Mouse (Mus musculus): ENCODE results near the gene Rnf41. TPM values are rescaled to one million over a fixed set of nuclear protein-coding genes. Genes with fewer than 3 reads are reported as not detected.

Gene Rnf41
- polyA plus RNA-seq, 1 experiment, result 84.1 TPM

GRCm38 (mm10) chr10:128490912-128491311 lies 79.5 kb downstream of the Rnf41 start:
- no peak for TF ChIP-seq CTCF (IDR thresholded peaks at IDR 0.05; ENCODE audit: control insufficient read depth, insufficient read depth, insufficient replicate concordance, low read depth, low read length)
- TF ChIP-seq POLR2A (IDR thresholded peaks at IDR 0.05; ENCODE audit: control insufficient read depth, low read depth, low read length), result no peak
- Histone ChIP-seq H3K4me3 (ENCODE audit: control insufficient read depth, low read depth, low read length) (no peak overlapping the region), H3K27ac (ENCODE audit: control insufficient read depth, insufficient read depth, low read depth, low read length) (no peak overlapping the region)

More at GRCm38 (mm10) chr10:128490912-128491311, 79.5 kb downstream of the Rnf41 start:
- Histone ChIP-seq H3K4me1 (ENCODE audit: control insufficient read depth, insufficient read depth, low read length) (peaks cover 16% of the 10 kb centered on the region), H3K36me3 (ENCODE audit: control insufficient read depth, insufficient read depth, low read length) (no peaks in the 10 kb centered on the region; the same call in 1 of the 2 replicates), H3K27me3 (ENCODE audit: control insufficient read depth, insufficient read depth, low read length) (no peaks in the 10 kb centered on the region)

Other genes with a start within 250 kb of the Rnf41 start
- gene Rbms2, start 231.4 kb upstream of the Rnf41 start, polyA plus RNA-seq (2012; rRNA removed), result 17.3 and 19.4 TPM in 2 replicates
- gene Gls2, start 217.2 kb upstream of the Rnf41 start, polyA plus RNA-seq (2012; rRNA removed), result 3.7 and 5.3 TPM in 2 replicates
- gene Spryd4, start 199.8 kb upstream of the Rnf41 start, polyA plus RNA-seq (2012; rRNA removed), result 3.1 and 3.4 TPM in 2 replicates
- gene Mip, start 185.8 kb upstream of the Rnf41 start, polyA plus RNA-seq (2012; rRNA removed), result not detected in 2 replicates
- 3.4 and 4.4 TPM in 2 replicates for gene Timeless, start 179.6 kb upstream of the Rnf41 start, polyA plus RNA-seq (2012; rRNA removed)
- 0.05 TPM in 1 of 2 replicates, not detected in the other for gene Apon, start 157.6 kb upstream of the Rnf41 start, polyA plus RNA-seq (2012; rRNA removed)
- gene Apof, start 143.0 kb upstream of the Rnf41 start, polyA plus RNA-seq (2012; rRNA removed), result 0.44 and 0.60 TPM in 2 replicates
- 6.0 and 6.6 TPM in 2 replicates for gene Stat2, start 141.1 kb upstream of the Rnf41 start, polyA plus RNA-seq (2012; rRNA removed)
- 0.06 and 0.36 TPM in 2 replicates for gene Il23a, start 112.9 kb upstream of the Rnf41 start, polyA plus RNA-seq (2012; rRNA removed)
- gene Pan2, start 108.3 kb upstream of the Rnf41 start, polyA plus RNA-seq (2012; rRNA removed), result 21.1 and 24.6 TPM in 2 replicates
- gene Cnpy2, start 89.2 kb upstream of the Rnf41 start, polyA plus RNA-seq (2012; rRNA removed), result 7.4 and 9.2 TPM in 2 replicates
- 58.8 and 59.4 TPM in 2 replicates for gene Cs, start 73.9 kb upstream of the Rnf41 start, polyA plus RNA-seq (2012; rRNA removed)
- 21.2 TPM in 2 replicates for gene Coq10a, start 42.7 kb upstream of the Rnf41 start, polyA plus RNA-seq (2012; rRNA removed)
- 6.8 and 7.0 TPM in 2 replicates for gene Ankrd52, start 34.5 kb upstream of the Rnf41 start, polyA plus RNA-seq (2012; rRNA removed)
- 0.14 and 0.18 TPM in 2 replicates for gene Slc39a5, start 10.4 kb upstream of the Rnf41 start, polyA plus RNA-seq (2012; rRNA removed)
- 22.5 and 27.7 TPM in 2 replicates for gene Nabp2, start 165 bp upstream of the Rnf41 start, polyA plus RNA-seq (2012; rRNA removed)
- gene Smarcc2, start 47.6 kb downstream of the Rnf41 start, polyA plus RNA-seq (2012; rRNA removed), result 138 and 141 TPM in 2 replicates
- 191 and 248 TPM in 2 replicates for gene Myl6, start 82.5 kb downstream of the Rnf41 start, polyA plus RNA-seq (2012; rRNA removed)
- gene Myl6b, start 87.0 kb downstream of the Rnf41 start, polyA plus RNA-seq (2012; rRNA removed), result 20.3 and 23.2 TPM in 2 replicates
- 1.6 and 3.1 TPM in 2 replicates for gene Esyt1, start 114.2 kb downstream of the Rnf41 start, polyA plus RNA-seq (2012; rRNA removed)
- 29.9 and 33.9 TPM in 2 replicates for gene Zc3h10, start 136.1 kb downstream of the Rnf41 start, polyA plus RNA-seq (2012; rRNA removed)
- 1,504 and 1,952 TPM in 2 replicates for gene Rpl41, start 137.6 kb downstream of the Rnf41 start, polyA plus RNA-seq (2012; rRNA removed)
- 31.7 and 36.5 TPM in 2 replicates for gene Pa2g4, start 154.3 kb downstream of the Rnf41 start, polyA plus RNA-seq (2012; rRNA removed)
- gene Erbb3, start 178.0 kb downstream of the Rnf41 start, polyA plus RNA-seq (2012; rRNA removed), result 0.77 and 2.1 TPM in 2 replicates
- 296 and 407 TPM in 2 replicates for gene Rps26, start 215.1 kb downstream of the Rnf41 start, polyA plus RNA-seq (2012; rRNA removed)
- 0.84 and 1.2 TPM in 2 replicates for gene Ikzf4, start 234.3 kb downstream of the Rnf41 start, polyA plus RNA-seq (2012; rRNA removed)

All from testis, adult 2 months (tissue).